Mouse (Mus musculus): ENCODE results near the gene Fis1.
"Not testable (repeated sequence)": the region's sequence is repeated elsewhere in the genome, so short reads cannot be mapped to it uniquely, and the experiment has no call there.

The Fis1 gene

DNA sequence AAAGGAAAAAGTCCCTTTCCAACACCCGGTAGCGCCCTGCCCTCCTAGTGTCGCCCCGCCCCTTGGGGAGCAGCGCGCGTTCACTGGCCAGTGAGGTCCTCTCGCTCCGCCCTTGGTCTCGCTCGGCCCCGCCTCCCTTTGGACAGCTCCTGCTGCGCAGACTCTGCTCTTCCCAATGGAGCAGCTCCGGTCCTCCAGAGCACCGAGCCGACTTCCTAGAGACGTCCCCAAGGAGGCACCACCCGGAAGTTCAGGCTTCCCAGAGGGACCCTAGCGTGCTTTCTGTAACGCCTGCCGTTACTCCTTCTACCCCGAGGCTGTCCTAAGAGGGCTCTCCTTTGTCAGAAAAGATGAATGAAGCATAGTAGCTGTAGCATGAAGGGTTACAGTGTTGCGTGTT lies at the start of gene Fis1:
Fis1 (plus strand) TSS at position 261 of the 400 bp plus-strand sequence.
- DNase-seq (ENCODE audit: low read depth, low spot score) = peak; percentile 97

- no peak for DNase-seq (ENCODE audit: low read depth, low spot score)
Measured at GRCm38 (mm10) chr5:136904621-136905020, 48.5 kb upstream of the Fis1 start.

- DNase-seq (ENCODE audit: low read depth, low spot score) = no peak
Measured at GRCm38 (mm10) chr5:136905630-136906029, 47.4 kb upstream of the Fis1 start.

DNA sequence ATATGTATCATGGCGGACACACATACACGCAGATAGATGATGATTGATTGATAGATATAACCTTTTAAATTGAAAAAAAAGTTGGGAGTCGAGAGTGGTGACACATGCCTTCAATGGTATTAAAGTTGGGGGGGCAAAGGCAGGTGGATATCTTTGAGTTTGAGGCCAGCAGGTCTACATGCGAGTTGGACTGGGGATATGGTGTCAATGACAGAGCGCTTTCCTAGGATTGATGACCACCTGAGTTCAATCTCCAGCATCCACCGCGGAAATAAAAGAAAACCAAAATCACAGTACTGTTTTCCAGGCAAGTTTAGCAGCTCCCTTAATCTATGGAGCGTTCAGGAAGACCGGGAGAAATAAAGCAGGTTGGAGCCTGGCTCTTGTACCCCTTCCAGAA lies 45.5 kb upstream of the Fis1 start:
- no peak for DNase-seq (ENCODE audit: low read depth, low spot score)

- DNase-seq (ENCODE audit: low read depth, low spot score) = peak; percentile 92
Measured at GRCm38 (mm10) chr5:136907991-136908857, 44.9 kb upstream of the Fis1 start, which contains the start of gene Ift22. Gene Ift22 (plus strand): TSS chr5:136908150.

DNA sequence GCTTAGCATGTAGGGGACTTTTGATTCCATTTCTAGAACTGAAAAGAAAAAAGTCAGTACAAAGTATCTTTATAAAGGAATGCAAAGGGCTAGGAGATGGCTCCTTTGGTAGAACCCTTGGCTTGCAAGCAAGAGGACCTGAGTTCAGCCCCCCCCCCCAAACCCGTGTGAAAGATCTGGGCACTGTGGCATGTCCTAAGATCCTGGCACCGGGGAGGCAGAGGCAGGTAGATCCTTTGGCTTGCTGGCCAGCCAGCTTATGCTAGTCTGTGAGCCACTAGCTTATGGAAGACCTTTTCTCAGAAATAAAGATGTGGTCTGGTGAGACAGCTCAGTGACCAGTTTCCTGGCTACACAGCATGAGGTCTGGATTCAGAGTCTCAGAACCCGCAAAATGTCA lies 38.9 kb upstream of the Fis1 start:
- DNase-seq (ENCODE audit: low read depth, low spot score) = no peak

DNA sequence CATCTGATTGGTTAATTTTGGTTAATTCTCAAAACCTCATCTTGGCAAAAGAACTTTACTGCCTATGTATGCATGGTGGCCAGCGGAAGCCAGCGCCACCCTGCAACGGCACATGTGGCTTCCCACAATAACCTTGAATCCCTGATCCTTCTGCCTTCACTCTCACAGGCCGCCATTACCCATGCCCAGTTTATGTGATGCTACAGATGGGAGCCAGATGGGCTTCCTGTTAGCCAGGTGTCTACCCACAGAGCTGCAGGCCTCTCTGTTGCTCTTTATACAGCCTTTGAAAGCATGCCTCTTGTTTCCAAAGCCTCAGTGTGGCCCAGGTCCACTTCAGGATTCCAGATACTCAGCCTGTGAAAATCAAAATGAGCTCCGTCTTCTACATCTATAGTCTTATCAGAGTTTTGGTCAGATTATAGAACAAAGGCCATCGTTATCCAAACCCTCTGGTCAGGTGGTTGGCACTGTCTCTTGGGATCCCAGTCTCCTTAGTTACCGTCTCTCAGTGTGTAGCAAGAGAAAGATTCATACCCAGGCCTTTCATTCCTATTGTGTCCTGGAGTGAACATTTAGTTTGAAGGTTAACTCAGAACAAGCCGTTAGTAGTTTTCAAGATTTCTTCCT lies 35.3 kb upstream of the Fis1 start:
- no peak for DNase-seq (ENCODE audit: low read depth, low spot score)

- peak; percentile 84 for DNase-seq (ENCODE audit: low read depth, low spot score)
Measured at GRCm38 (mm10) chr5:136918655-136919472, 34.2 kb upstream of the Fis1 start.

GRCm38 (mm10) chr5:136919546-136920301 lies 33.4 kb upstream of the Fis1 start:
- DNase-seq (ENCODE audit: low read depth, low spot score) = no peak

DNA sequence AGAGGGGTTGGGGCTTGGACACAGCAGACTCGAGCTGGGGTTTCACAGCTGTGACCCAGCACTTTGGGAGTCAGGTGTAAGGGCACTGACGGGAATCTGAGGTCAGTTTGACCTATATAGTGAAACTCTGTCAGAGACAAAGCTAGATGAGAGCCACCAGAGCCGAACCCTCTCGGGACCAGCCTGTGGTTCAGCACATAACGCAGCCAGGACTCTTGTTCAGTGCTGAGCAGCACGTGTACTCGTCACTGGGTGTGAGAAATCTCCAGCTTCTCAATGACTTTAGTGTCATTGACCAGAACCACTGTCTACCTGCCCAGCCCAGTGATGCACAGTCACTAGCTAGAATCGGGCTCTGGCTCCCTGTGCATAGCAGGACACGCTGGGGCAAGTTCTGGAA lies 30.2 kb upstream of the Fis1 start:
- no peak for DNase-seq (ENCODE audit: low read depth, low spot score)

GRCm38 (mm10) chr5:136923751-136924478 lies 29.2 kb upstream of the Fis1 start:
- no peak for DNase-seq (ENCODE audit: low read depth, low spot score)

DNA sequence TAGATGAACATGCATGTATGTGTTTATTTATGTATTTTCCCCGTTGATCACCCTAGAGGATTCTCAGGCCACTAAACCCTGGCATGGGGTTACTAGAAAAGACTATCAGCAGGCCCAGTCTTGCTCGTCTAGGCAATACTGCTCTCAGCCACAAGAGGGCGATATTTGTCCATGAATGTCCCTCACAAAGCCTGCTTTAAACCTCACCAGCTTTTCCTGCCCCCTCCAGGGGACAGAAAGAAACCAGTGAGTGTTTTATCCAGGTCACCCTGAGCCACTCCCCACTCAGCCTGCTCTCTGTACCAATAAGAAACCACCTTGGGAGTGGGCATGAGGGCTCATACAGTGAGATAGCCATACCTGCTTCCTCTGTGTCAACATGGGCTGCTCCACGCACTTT lies 24.0 kb upstream of the Fis1 start:
- DNase-seq (ENCODE audit: low read depth, low spot score) = peak; percentile 91

- no peak for DNase-seq (ENCODE audit: low read depth, low spot score)
Measured at GRCm38 (mm10) chr5:136931896-136932295, 21.2 kb upstream of the Fis1 start.

DNA sequence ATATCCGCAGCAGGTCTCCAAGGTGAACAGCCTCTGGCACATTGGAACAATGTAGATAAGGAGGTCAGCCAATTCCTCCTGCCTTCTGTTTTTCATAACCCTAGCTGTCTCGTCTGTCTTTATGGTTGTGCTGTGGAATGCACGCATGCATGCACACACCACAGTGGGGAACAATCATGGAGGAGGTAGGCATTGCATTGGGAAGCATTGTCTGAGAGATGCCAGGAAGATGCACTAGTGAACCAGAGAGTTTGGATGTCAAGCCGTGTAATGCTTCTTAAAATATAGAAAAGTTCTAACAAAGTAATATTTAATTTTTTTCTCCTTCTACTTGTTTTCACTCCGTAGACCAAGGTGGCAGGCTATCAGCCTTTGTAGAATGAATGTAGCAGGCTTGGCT lies 20.1 kb upstream of the Fis1 start:
- peak; percentile 43 for DNase-seq (ENCODE audit: low read depth, low spot score)

DNA sequence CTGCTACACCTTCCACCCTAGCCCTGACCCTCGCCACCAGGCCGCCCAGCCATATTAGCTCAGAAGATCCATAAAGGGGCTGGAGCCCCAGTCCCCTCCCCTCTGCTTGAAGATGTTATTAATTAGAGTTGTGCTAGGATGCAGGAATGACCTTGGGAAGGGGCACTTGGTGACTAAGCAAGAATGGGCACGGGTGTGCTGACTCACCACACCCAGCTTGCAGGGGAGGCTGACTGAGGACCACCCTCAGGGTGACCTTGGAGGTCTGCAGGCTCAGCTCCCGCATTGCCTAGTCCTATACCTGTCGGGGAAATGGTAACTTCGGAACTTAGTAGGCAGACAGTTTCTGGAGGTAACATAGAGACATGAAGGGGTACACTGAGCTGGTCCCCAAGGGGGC lies 19.1 kb upstream of the Fis1 start:
- no peak for DNase-seq (ENCODE audit: low read depth, low spot score)

DNA sequence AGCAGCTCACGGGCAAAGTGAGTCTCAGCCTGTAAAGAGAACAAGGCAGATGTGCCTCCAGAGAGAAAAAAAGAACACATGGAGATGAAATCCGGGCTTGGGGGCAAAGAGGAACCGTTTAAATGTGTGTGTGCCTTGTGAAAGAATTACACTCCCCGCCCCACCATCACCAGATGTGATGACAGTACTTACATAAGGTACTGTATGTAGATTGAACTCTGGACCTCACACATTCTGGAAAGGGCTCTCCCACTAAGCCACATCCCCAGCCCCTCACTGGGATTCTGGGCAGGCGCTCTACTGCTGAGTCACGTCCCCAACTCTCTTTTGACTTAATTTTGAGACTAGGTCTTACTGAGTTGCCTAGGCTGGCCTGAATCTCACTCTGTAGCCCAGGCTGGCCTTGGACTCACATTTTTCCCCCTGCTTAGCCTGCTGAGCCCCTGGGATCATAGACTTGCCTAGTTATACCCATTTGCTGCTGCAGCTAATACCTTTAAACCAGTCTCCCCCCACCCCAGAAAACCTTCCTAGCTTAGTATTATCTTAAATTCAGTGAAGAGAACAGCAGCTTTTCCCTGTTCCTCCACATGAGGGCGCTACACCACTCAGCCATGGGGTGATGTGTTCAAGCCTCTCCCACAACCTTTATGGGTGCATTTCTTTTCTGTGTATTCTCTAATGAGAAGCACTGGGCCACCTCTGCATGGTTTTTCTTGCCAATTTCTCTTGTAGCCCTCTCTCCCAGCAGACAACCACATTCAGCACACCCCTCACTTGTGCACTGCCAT lies 17.0 kb upstream of the Fis1 start:
- no peak for DNase-seq (ENCODE audit: low read depth, low spot score)

DNA sequence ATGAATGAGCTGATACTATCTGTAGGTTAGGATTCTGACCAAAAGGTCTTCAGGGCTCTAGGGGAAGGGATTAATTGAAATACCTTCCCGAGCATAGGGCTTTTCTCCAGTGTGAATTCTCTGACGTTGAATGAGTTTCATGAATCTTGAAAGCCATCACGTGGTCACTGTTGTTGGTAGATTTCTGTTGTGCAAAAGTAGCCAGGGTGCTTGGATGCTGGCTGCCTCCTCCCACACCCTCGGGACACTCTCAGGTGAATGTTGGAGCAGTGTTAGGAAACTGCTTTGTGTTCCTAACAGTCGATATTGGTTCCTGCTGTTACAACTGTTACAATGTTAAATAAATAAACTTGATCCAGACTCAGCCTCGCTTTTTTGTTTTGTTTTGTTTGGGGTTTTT lies 16.3 kb upstream of the Fis1 start:
- no peak for DNase-seq (ENCODE audit: low read depth, low spot score)

DNA sequence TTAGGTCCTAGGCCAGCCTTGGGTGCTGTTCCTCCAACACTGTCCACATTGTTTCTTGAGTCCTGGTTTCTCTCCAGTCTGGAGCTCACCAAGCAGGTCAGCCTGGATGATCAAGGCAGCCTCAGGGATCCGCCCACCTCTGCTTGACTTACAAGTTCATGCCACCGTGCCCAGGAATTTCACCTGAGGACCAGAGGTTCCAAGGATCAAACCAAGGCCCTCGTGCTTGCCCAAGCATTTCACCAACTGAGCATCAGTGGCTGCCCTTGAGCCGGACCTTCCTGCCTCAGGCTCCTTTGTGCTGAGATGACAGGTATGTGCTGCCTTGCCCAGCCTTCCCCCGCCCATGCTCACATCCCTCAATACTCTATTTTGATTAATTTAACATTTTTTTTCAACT lies 15.5 kb upstream of the Fis1 start:
- DNase-seq (ENCODE audit: low read depth, low spot score) = no peak

GRCm38 (mm10) chr5:136939284-136939683 lies 13.8 kb upstream of the Fis1 start:
- no peak for DNase-seq (ENCODE audit: low read depth, low spot score)

DNA sequence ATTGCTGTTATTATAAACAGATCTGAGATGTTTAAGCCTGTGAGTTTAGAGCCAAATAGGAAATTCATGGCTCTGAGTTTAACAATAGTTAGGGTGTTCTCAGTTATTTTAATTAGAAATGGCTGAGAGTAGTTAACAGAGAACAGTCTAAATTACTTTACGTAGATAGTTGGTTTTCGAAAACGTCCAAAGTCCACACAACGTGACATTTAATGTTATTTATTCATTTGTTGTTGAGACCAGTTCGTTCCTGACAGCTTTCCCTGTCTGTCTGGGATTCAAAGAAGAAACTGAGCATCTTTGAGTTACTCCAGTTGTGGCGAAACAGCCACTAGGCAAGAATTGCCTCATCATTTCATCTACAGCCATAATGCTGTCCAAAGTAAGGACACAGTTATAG lies 13.0 kb upstream of the Fis1 start:
- not testable (repeated sequence) for DNase-seq (ENCODE audit: low read depth, low spot score)
